Mouse (Mus musculus) spleen, postnatal 36 days (tissue): ENCODE data around the gene Tmprss6.

Source experiments
- DNase-seq, 2 experiments: peaks; one replicate each; pipeline ENCODE4 v3.0.0; 2022; ENCODE audit warnings: low spot score in 2 of 2, mixed read lengths in 1 of 2

The Tmprss6 gene

GRCm38 (mm10) chr15:78468379-78468937 is at the start of gene Tmprss6:
TSS of gene Tmprss6 (minus strand) at chr15:78468634.
- DNase-seq, result no peak

- no peak for DNase-seq
Observed at GRCm38 (mm10) chr15:78518221-78518620, 49.8 kb upstream of the Tmprss6 start.

GRCm38 (mm10) chr15:78515759-78516158 is 47.3 kb upstream of the Tmprss6 start:
- DNase-seq, result no peak

- peak; percentile 63 to 64 for DNase-seq
Observed at GRCm38 (mm10) chr15:78514393-78515146, 46.1 kb upstream of the Tmprss6 start.

GRCm38 (mm10) chr15:78513019-78513418 is 44.6 kb upstream of the Tmprss6 start:
- DNase-seq, result no peak

GRCm38 (mm10) chr15:78511951-78512350 is 43.5 kb upstream of the Tmprss6 start:
- peak in 1 of 2 experiments; percentile 27 for DNase-seq

GRCm38 (mm10) chr15:78510736-78511135 is 42.3 kb upstream of the Tmprss6 start:
- no peak for DNase-seq

- DNase-seq, result no peak
Observed at GRCm38 (mm10) chr15:78510121-78510576, 41.7 kb upstream of the Tmprss6 start.

GRCm38 (mm10) chr15:78509297-78509899 is 41.0 kb upstream of the Tmprss6 start:
- DNase-seq, result no peak

GRCm38 (mm10) chr15:78508443-78508842 is 40.0 kb upstream of the Tmprss6 start:
- no peak for DNase-seq

GRCm38 (mm10) chr15:78505541-78505940 is 37.1 kb upstream of the Tmprss6 start:
- DNase-seq, result no peak

GRCm38 (mm10) chr15:78504816-78505215 is 36.4 kb upstream of the Tmprss6 start:
- no peak for DNase-seq

GRCm38 (mm10) chr15:78504013-78504412 is 35.6 kb upstream of the Tmprss6 start:
- no peak for DNase-seq

GRCm38 (mm10) chr15:78502437-78503132 is 34.2 kb upstream of the Tmprss6 start:
- DNase-seq, result no peak

- DNase-seq, result peak; percentile 43 to 54
Observed at GRCm38 (mm10) chr15:78494968-78495406, 26.6 kb upstream of the Tmprss6 start, which contains the start of gene Il2rb. TSS of gene Il2rb (minus strand) at chr15:78495271.

GRCm38 (mm10) chr15:78493401-78494010 is 25.1 kb upstream of the Tmprss6 start:
- no peak for DNase-seq

- no peak for DNase-seq
Observed at GRCm38 (mm10) chr15:78491301-78491700, 22.9 kb upstream of the Tmprss6 start.

- no peak for DNase-seq
Observed at GRCm38 (mm10) chr15:78489906-78490305, 21.5 kb upstream of the Tmprss6 start.

- no peak for DNase-seq
Observed at GRCm38 (mm10) chr15:78489248-78489647, 20.8 kb upstream of the Tmprss6 start.

GRCm38 (mm10) chr15:78487066-78487465 is 18.6 kb upstream of the Tmprss6 start:
- no peak for DNase-seq

- no peak for DNase-seq
Observed at GRCm38 (mm10) chr15:78486564-78486963, 18.1 kb upstream of the Tmprss6 start.

GRCm38 (mm10) chr15:78483311-78483710 is 14.9 kb upstream of the Tmprss6 start:
- DNase-seq, result no peak
